ENCODE assay signal across 10 mouse cellular contexts in the genomic region with DNA sequence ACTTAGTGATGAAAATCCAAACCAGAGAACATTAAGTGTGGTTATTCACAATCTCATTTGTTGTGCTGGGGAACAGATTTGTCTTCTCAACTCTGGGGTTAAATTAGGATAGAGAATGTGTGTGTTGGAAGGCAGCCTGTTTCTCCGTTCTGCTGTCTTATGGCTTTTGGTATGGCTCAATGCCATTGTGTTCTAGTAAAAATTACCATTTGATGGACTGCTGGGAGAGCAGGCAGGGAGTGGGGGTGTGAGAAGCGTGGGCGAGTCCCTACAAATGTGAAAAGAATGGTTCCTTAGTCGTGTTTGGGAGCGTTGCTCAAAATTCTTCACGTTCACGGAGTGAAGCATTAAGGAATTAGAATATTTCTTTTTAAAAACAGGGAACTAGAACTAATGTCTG.
DNase-seq lines count a peak whose midpoint lies in the region; ATAC-seq and TF ChIP-seq lines count a peak whose summit lies in the region.
"Had no signal": no experiment of that assay in that cellular context is flagged by ENCODE, and none has a peak within 500 bp of the region (broad histone marks: within the 10 kb centered on the region; RNA-seq: fewer than 3 reads in every experiment).

No protein-coding gene starts in this region.

- intact Hi-C loops in left cerebral cortex, postnatal 10 days (cut with DNase I) = no loop called here

- H3K4me2 ChIP-seq in forebrain, embryonic 14.5 days (ENCODE audit: low read length) = no peak overlapping the region
- peak overlapping the region; percentile 21; the same call in 1 of the 2 replicates for H3K4me2 ChIP-seq in kidney, postnatal 0 days (ENCODE audit: low read length)

- no peaks in the 10 kb centered on the region for H3K9me3 ChIP-seq in forebrain, embryonic 14.5 days (replicated peaks; ENCODE audit: control insufficient read depth, low read length)
- no peaks in the 10 kb centered on the region for H3K9me3 ChIP-seq in forebrain, embryonic 10.5 days
- H3K9me3 ChIP-seq in kidney, postnatal 0 days (replicated peaks; ENCODE audit: low read length) = no peaks in the 10 kb centered on the region

- peak; percentile 54; the same call in 1 of the 2 replicates for ATAC-seq in forebrain, embryonic 14.5 days
- ATAC-seq in kidney, postnatal 0 days (replicated peaks; ENCODE audit: low FRiP score, low read depth) = no peak; the same call in 1 of the 2 replicates
- ATAC-seq: midbrain, embryonic 16.5 days had no signal

- H3K27me3 ChIP-seq in forebrain, embryonic 14.5 days (replicated peaks; ENCODE audit: control insufficient read depth, insufficient read depth, low read length) = no peaks in the 10 kb centered on the region
- no peaks in the 10 kb centered on the region for H3K27me3 ChIP-seq in forebrain, embryonic 10.5 days (ENCODE audit: poor library complexity, severe bottlenecking)
- no peaks in the 10 kb centered on the region for H3K27me3 ChIP-seq in kidney, postnatal 0 days (ENCODE audit: insufficient read depth, low read length)

- H3K9ac ChIP-seq in forebrain, embryonic 14.5 days (ENCODE audit: low read length) = no peak overlapping the region
- no peak overlapping the region for H3K9ac ChIP-seq in kidney, postnatal 0 days (ENCODE audit: low read depth, low read length)

- H3K36me3 ChIP-seq in forebrain, embryonic 14.5 days (ENCODE audit: control insufficient read depth, insufficient read depth, low read length) = no peaks in the 10 kb centered on the region
- H3K36me3 ChIP-seq in forebrain, embryonic 10.5 days (replicated peaks) = no peaks in the 10 kb centered on the region
- no peaks in the 10 kb centered on the region for H3K36me3 ChIP-seq in kidney, postnatal 0 days (ENCODE audit: insufficient read depth, low read length)

- 51% methylated on average over 7 of the region's 7 CpGs for WGBS in forebrain, embryonic 14.5 days
- WGBS in forebrain, embryonic 10.5 days = 84% methylated on average over 7 of the region's 7 CpGs
- 56% methylated on average over 7 of the region's 7 CpGs for WGBS in kidney, postnatal 0 days

- DNase-seq in forebrain, embryonic 14.5 days (ENCODE audit: low spot score) = peak; percentile 57
- no peak for DNase-seq in forebrain, embryonic 10.5 days (ENCODE audit: extremely low spot score, low spot score)
- peak; percentile 11 for DNase-seq in cerebellum, adult 8-10 months
- DNase-seq in kidney, postnatal 0 days (ENCODE audit: low spot score) = peak; percentile 81
- DNase-seq in left cerebral cortex, postnatal 10 days (ENCODE audit: extremely low spot score in 1 of 2, low spot score in 2 of 2) = peak; percentile 43 to 69
- DNase-seq in urinary bladder, postnatal 10 days (ENCODE audit: low spot score) = no peak
- DNase-seq in urinary bladder, adult 2 months (ENCODE audit: low spot score) = no peak
- no peak for DNase-seq in retina, postnatal 1 day
- DNase-seq: B cell, adult 2 months had no signal

- TF ChIP-seq CTCF in kidney, postnatal 0 days (IDR thresholded peaks at IDR 0.05; ENCODE audit: low read depth) = no peak

- H3K4me1 ChIP-seq in forebrain, embryonic 14.5 days (ENCODE audit: control insufficient read depth, insufficient read depth, low read length) = no peaks in the 10 kb centered on the region
- H3K4me1 ChIP-seq in forebrain, embryonic 10.5 days = no peaks in the 10 kb centered on the region
- H3K4me1 ChIP-seq in kidney, postnatal 0 days (replicated peaks; ENCODE audit: insufficient read depth, low read length) = no peaks in the 10 kb centered on the region

- H3K27ac ChIP-seq in forebrain, embryonic 14.5 days (ENCODE audit: low read depth, low read length) = no peak overlapping the region
- H3K27ac ChIP-seq in forebrain, embryonic 10.5 days = no peak overlapping the region
- H3K27ac ChIP-seq in kidney, postnatal 0 days = no peak overlapping the region

- no peak overlapping the region for H3K4me3 ChIP-seq in forebrain, embryonic 14.5 days (ENCODE audit: low read depth, low read length)
- H3K4me3 ChIP-seq in forebrain, embryonic 10.5 days = no peak overlapping the region
- H3K4me3 ChIP-seq in kidney, postnatal 0 days (replicated peaks; ENCODE audit: low read depth, low read length) = no peak overlapping the region

Comparison
In these comparisons a context has a peak if more than half of its experiments do, and no peak if none do; other contexts are left out.
1. DNase-seq: peak in forebrain, embryonic 14.5 days (single experiment), cerebellum, adult 8-10 months (single experiment), kidney, postnatal 0 days (single experiment) and left cerebral cortex, postnatal 10 days (2 of 2); none in forebrain, embryonic 10.5 days (single experiment), urinary bladder, postnatal 10 days (single experiment), urinary bladder, adult 2 months (single experiment) and retina, postnatal 1 day (single experiment).